Mouse (Mus musculus): ENCODE data around the gene Actr1a.

The Actr1a gene

GRCm38 (mm10) chr19:46399886-46400285 is 4.3 kb upstream of the Actr1a start:
- no peak for DNase-seq (ENCODE audit: low read depth)

- no peak for DNase-seq (ENCODE audit: low read depth)
Observed at GRCm38 (mm10) chr19:46399372-46399771, 3.8 kb upstream of the Actr1a start.

GRCm38 (mm10) chr19:46398401-46398800 is 2.9 kb upstream of the Actr1a start:
- no peak for DNase-seq (ENCODE audit: low read depth)

- DNase-seq (ENCODE audit: low read depth), result no peak
Observed at GRCm38 (mm10) chr19:46397436-46398001, 2.0 kb upstream of the Actr1a start.

- DNase-seq (ENCODE audit: low read depth), result peak; percentile 95
Observed at GRCm38 (mm10) chr19:46396686-46397435, 1.3 kb upstream of the Actr1a start, which contains the start of gene Sufu. TSS of gene Sufu (plus strand) at chr19:46396896.

GRCm38 (mm10) chr19:46396109-46396508 is 561 bp upstream of the Actr1a start:
- DNase-seq (ENCODE audit: low read depth), result no peak

GRCm38 (mm10) chr19:46394712-46395108 is 838 bp downstream of the Actr1a start:
- no peak for DNase-seq (ENCODE audit: low read depth)

- DNase-seq (ENCODE audit: low read depth), result no peak
Observed at GRCm38 (mm10) chr19:46392018-46392417, 3.5 kb downstream of the Actr1a start.

- DNase-seq (ENCODE audit: low read depth), result no peak
Observed at GRCm38 (mm10) chr19:46389872-46390271, 5.7 kb downstream of the Actr1a start.

- DNase-seq (ENCODE audit: low read depth), result no peak
Observed at GRCm38 (mm10) chr19:46382275-46382674, 13.3 kb downstream of the Actr1a start.

- DNase-seq (ENCODE audit: low read depth), result no peak
Observed at GRCm38 (mm10) chr19:46375891-46376290, 19.7 kb downstream of the Actr1a start.

- peak; percentile 90 for DNase-seq (ENCODE audit: low read depth)
Observed at GRCm38 (mm10) chr19:46375489-46375888, 20.1 kb downstream of the Actr1a start.

GRCm38 (mm10) chr19:46374477-46375088 is 21.0 kb downstream of the Actr1a start:
- no peak for DNase-seq (ENCODE audit: low read depth)

- peak; percentile 78 for DNase-seq (ENCODE audit: low read depth)
Observed at GRCm38 (mm10) chr19:46369204-46369603, 26.3 kb downstream of the Actr1a start.

GRCm38 (mm10) chr19:46367798-46368590 is 27.6 kb downstream of the Actr1a start:
- DNase-seq (ENCODE audit: low read depth), result no peak

- DNase-seq (ENCODE audit: low read depth), result no peak
Observed at GRCm38 (mm10) chr19:46363294-46364009, 32.1 kb downstream of the Actr1a start.

- no peak for DNase-seq (ENCODE audit: low read depth)
Observed at GRCm38 (mm10) chr19:46362104-46362503, 33.4 kb downstream of the Actr1a start.

- DNase-seq (ENCODE audit: low read depth), result no peak
Observed at GRCm38 (mm10) chr19:46358381-46358780, 37.2 kb downstream of the Actr1a start.

- no peak for DNase-seq (ENCODE audit: low read depth)
Observed at GRCm38 (mm10) chr19:46357344-46358280, 37.9 kb downstream of the Actr1a start.

GRCm38 (mm10) chr19:46356701-46357138 is 38.8 kb downstream of the Actr1a start:
- peak; percentile 69 for DNase-seq (ENCODE audit: low read depth)
